Mouse (Mus musculus): Measurements from ENCODE around the gene Mrpl21. TPM values are rescaled to one million over a fixed set of nuclear protein-coding genes. Genes with fewer than 3 reads are reported as not detected.

Mrpl21 gene
- total and polyA plus RNA-seq, 3 experiments: 86.0 to 129 (median 116) TPM

DNA sequence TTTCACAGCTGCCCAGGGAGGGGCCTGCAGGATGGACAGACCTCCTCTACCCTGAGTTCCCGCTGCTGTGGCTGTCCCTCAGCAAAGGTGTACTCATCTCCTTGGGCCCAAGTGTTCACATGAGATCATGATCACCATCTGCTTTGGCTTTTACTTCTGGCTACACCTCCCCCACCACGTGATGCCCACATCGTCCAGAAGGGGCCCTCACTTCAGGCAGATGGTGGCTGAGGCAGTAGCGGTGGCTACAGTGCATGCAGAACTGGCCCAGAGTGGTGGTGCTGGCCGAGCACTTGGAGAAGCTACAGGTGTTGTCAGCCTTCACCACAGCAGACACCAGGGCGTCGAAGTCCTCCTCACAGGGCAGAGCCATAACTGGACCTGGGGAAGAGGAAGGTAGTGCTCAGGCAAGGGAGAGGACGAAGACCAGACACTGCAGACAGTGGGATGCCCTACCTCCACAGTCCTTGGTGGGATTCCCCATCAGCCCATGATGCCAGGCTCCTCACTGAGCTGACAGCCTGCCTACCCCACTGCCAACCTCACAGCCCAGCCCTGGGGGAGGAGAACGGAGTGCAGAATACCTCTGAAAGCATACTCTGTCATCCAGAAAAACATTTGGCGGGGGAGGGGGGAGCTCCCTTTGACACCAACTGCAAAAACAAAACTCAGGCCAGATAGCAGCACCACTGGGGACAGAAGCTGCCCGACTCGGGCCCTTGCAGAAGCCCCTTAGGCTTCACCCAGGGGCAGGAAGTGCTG is 20.8 kb upstream of the Mrpl21 start:
- no peak overlapping the region for H3K27ac ChIP-seq (ENCODE audit: insufficient read depth, low read depth)
- no peak overlapping the region for H3K4me3 ChIP-seq (replicated peaks in 1 of 3; ENCODE audit: low read depth in 2 of 3, low read length in 2 of 3, poor library complexity in 1 of 3)
- no peaks in the 10 kb centered on the region for H3K27me3 ChIP-seq (replicated peaks)
- TF ChIP-seq ZC3H11A (IDR thresholded peaks at IDR 0.05; ENCODE audit: low read depth, low read length) (no peak), KAT2A (IDR thresholded peaks at IDR 0.05; ENCODE audit: insufficient replicate concordance, low read length) (no peak), POLR2AphosphoS2 (IDR thresholded peaks at IDR 0.05; ENCODE audit: low read depth, low read length) (no peak), USF1 (IDR thresholded peaks at IDR 0.05; ENCODE audit: low read depth, low read length) (no peak), ZKSCAN1 (IDR thresholded peaks at IDR 0.05; ENCODE audit: borderline replicate concordance, low read depth, low read length) (no peak), MAX (IDR thresholded peaks at IDR 0.05; ENCODE audit: low read length) (no peak), ZMIZ1 (IDR thresholded peaks at IDR 0.05; ENCODE audit: low read depth, low read length) (no peak), MAZ (IDR thresholded peaks at IDR 0.05; ENCODE audit: low read depth, low read length) (no peak), RCOR1 (conservative IDR thresholded peaks at IDR 0.05; ENCODE audit: low read depth, low read length) (no peak), IRF4 (IDR thresholded peaks at IDR 0.05; ENCODE audit: low read depth, low read length) (no peak), JUND (conservative IDR thresholded peaks at IDR 0.05; ENCODE audit: low read depth, low read length) (no peak), BHLHE40 (IDR thresholded peaks at IDR 0.05; ENCODE audit: low read depth, low read length) (no peak)
- H3K4me1 ChIP-seq (ENCODE audit: control insufficient read depth in 1 of 2, insufficient read depth in 2 of 2): no peaks in the 10 kb centered on the region
- H3K4me2 ChIP-seq (ENCODE audit: insufficient read depth, low read depth, poor library complexity, severe bottlenecking): no peak overlapping the region
- peaks cover 64 to 75% of the 10 kb centered on the region in 2 experiments for H3K36me3 ChIP-seq (replicated peaks in 1 of 2; ENCODE audit: control insufficient read depth in 1 of 2, insufficient read depth in 1 of 2, low read length in 1 of 2)
- no peak for DNase-seq (ENCODE audit: extremely low read depth)
- dilution Hi-C loops (cut with MboI; ENCODE audit: extremely low pct_ligation_motif_present, extremely low pct_unique_long_range_greater_than_20kb, low sequenced_read_pairs): no loop called here
- in situ Hi-C loops (cut with MboI; ENCODE audit: low pct_ligation_motif_present, low pct_unique_long_range_greater_than_20kb, low sequenced_read_pairs): no loop called here
- H3K79me2 ChIP-seq (replicated peaks; ENCODE audit: control insufficient read depth, extremely low read depth, insufficient read depth, poor library complexity, severe bottlenecking): no peaks in the 10 kb centered on the region
- no peak overlapping the region for H3K9ac ChIP-seq (ENCODE audit: insufficient read depth, low read depth)
- H3K9me3 ChIP-seq (replicated peaks; ENCODE audit: low read length): no peaks in the 10 kb centered on the region

GRCm38 (mm10) chr19:3264348-3264747 is 18.4 kb upstream of the Mrpl21 start:
- in situ Hi-C loops (cut with MboI; ENCODE audit: low pct_ligation_motif_present, low pct_unique_long_range_greater_than_20kb, low sequenced_read_pairs) (no loop called here), dilution Hi-C loops (cut with MboI; ENCODE audit: extremely low pct_ligation_motif_present, extremely low pct_unique_long_range_greater_than_20kb, low sequenced_read_pairs) (no loop called here)
- no peak for DNase-seq (ENCODE audit: extremely low read depth)
- no peaks in the 10 kb centered on the region for H3K79me2 ChIP-seq (replicated peaks; ENCODE audit: control insufficient read depth, extremely low read depth, insufficient read depth, poor library complexity, severe bottlenecking)
- H3K4me3 ChIP-seq (replicated peaks in 1 of 3; ENCODE audit: low read depth in 2 of 3, low read length in 2 of 3, poor library complexity in 1 of 3): no peak overlapping the region
- no peaks in the 10 kb centered on the region for H3K27me3 ChIP-seq (replicated peaks)
- H3K27ac ChIP-seq (ENCODE audit: insufficient read depth, low read depth): no peak overlapping the region
- no peak overlapping the region for H3K4me2 ChIP-seq (ENCODE audit: insufficient read depth, low read depth, poor library complexity, severe bottlenecking)
- no peaks in the 10 kb centered on the region for H3K4me1 ChIP-seq (ENCODE audit: control insufficient read depth in 1 of 2, insufficient read depth in 2 of 2)
- TF ChIP-seq GABPA (IDR thresholded peaks at IDR 0.05; ENCODE audit: insufficient replicate concordance, low read depth, low read length): no peak
- no peak for TF ChIP-seq MXI1 (IDR thresholded peaks at IDR 0.05; ENCODE audit: low read depth, low read length)
- no peak for TF ChIP-seq HCFC1 (IDR thresholded peaks at IDR 0.05; ENCODE audit: low read depth, low read length)
- TF ChIP-seq CTCF (conservative IDR thresholded peaks at IDR 0.05 in 1 of 2, IDR thresholded peaks at IDR 0.05 in 1 of 2; ENCODE audit: low read depth in 2 of 2, low read length in 2 of 2): no peak
- no peak for TF ChIP-seq BHLHE40 (IDR thresholded peaks at IDR 0.05; ENCODE audit: low read depth, low read length)
- TF ChIP-seq E2F4 (IDR thresholded peaks at IDR 0.05; ENCODE audit: insufficient replicate concordance, low read depth, low read length): no peak
- H3K36me3 ChIP-seq (replicated peaks in 1 of 2; ENCODE audit: control insufficient read depth in 1 of 2, insufficient read depth in 1 of 2, low read length in 1 of 2): peaks cover 85 to 96% of the 10 kb centered on the region in 2 experiments
- no peak overlapping the region for H3K9ac ChIP-seq (ENCODE audit: insufficient read depth, low read depth)
- H3K9me3 ChIP-seq (replicated peaks; ENCODE audit: low read length): no peaks in the 10 kb centered on the region
